Mouse (Mus musculus) erythroblast, embryonic 14.5 days (primary cell): ENCODE measurements around the gene Hmgb1.

Source experiments
- GATA1 ChIP-seq: IDR thresholded peaks from 2 replicates; pipeline ENCODE4 v1.6.1; 2012; ENCODE audit warnings: low read length, inconsistent platforms, mixed read lengths
- TAL1 ChIP-seq: IDR thresholded peaks from 3 replicates; pipeline ENCODE4 v1.6.1; 2012; ENCODE audit warnings: low read length, inconsistent platforms, mixed read lengths

DNA sequence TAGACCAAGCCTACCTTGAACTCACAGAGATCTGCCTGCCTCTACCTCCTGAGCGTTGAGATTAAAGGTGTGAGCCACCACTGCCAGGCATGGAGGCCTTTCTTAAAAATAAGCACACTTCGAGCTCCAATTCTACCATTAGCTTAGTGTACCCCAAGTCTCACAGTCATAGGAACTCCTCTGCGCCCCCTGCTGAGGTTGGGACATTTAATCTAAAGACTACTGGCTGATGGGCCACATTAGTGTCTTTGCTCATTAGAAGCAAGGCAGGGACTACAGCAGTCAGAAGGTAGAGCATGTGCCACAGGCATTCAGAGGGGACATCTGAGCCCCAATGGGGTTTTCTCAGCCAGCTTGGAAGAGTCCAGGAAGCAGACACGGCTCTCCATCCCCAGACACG lies 86.4 kb downstream of the Hmgb1 start:
- TF ChIP-seq GATA1: no peak
- no peak for TF ChIP-seq TAL1
